Mouse (Mus musculus): ENCODE data around the gene Fgf4. TPM values are rescaled to one million over a fixed set of nuclear protein-coding genes. Genes with fewer than 3 reads are reported as not detected.
A peak's percentile ranks its signal among the peaks of the same experiment; 100 is the strongest.
"Not testable (repeated sequence)": the region's sequence is repeated elsewhere in the genome, so short reads cannot be mapped to it uniquely, and the experiment has no call there.

Gene Fgf4
- polyA plus RNA-seq, 1 experiment from 2014 or later, result not detected

GRCm38 (mm10) chr7:144894191-144894590, 47.0 kb downstream of the Fgf4 start:
- H3K36me3 ChIP-seq (ENCODE audit: control insufficient read depth, insufficient read depth, low read length), result no peaks in the 10 kb centered on the region
- H3K9ac ChIP-seq (ENCODE audit: low read depth, low read length), result peak overlapping the region; percentile 44; the same call in 1 of the 2 replicates
- no peak for ATAC-seq (ENCODE audit: low FRiP score)
- no peak overlapping the region for H3K27ac ChIP-seq (ENCODE audit: low read depth, low read length)
- DNase-seq (ENCODE audit: low spot score), result peak; percentile 76
- 3% methylated on average over 5 of the region's 5 CpGs for WGBS
- H3K4me1 ChIP-seq (replicated peaks; ENCODE audit: control insufficient read depth, insufficient read depth, low read length), result peaks cover 4% of the 10 kb centered on the region; the same call in 1 of the 2 replicates
- no peak overlapping the region for H3K4me3 ChIP-seq (ENCODE audit: low read depth, low read length)
- peaks cover 22% of the 10 kb centered on the region for H3K27me3 ChIP-seq (ENCODE audit: control insufficient read depth, insufficient read depth, low read length)
- H3K4me2 ChIP-seq (replicated peaks; ENCODE audit: low read depth, low read length), result no peak overlapping the region
- H3K9me3 ChIP-seq (ENCODE audit: control insufficient read depth, low read length), result no peaks in the 10 kb centered on the region

GRCm38 (mm10) chr7:144894706-144895105, 47.5 kb downstream of the Fgf4 start:
- peaks cover 4% of the 10 kb centered on the region for H3K4me1 ChIP-seq (replicated peaks; ENCODE audit: control insufficient read depth, insufficient read depth, low read length)
- peak; percentile 54 for DNase-seq (ENCODE audit: low spot score)
- no peaks in the 10 kb centered on the region for H3K36me3 ChIP-seq (ENCODE audit: control insufficient read depth, insufficient read depth, low read length)
- H3K4me2 ChIP-seq (replicated peaks; ENCODE audit: low read depth, low read length), result peak overlapping the region; percentile 34
- ATAC-seq (ENCODE audit: low FRiP score), result peak; percentile 3; the same call in 1 of the 2 replicates
- H3K4me3 ChIP-seq (ENCODE audit: low read depth, low read length), result 0 out of 2 replicates have a peak overlapping the region, but pooled peaks have one; percentile 8
- 4% methylated on average over 4 of the region's 4 CpGs for WGBS
- H3K27me3 ChIP-seq (ENCODE audit: control insufficient read depth, insufficient read depth, low read length), result peaks cover 22% of the 10 kb centered on the region
- peak overlapping the region; percentile 48; the same call in 1 of the 2 replicates for H3K27ac ChIP-seq (ENCODE audit: low read depth, low read length)
- H3K9ac ChIP-seq (ENCODE audit: low read depth, low read length), result no peak overlapping the region
- H3K9me3 ChIP-seq (ENCODE audit: control insufficient read depth, low read length), result no peaks in the 10 kb centered on the region

GRCm38 (mm10) chr7:144895305-144896111, 48.3 kb downstream of the Fgf4 start:
- Histone ChIP-seq H3K36me3 (ENCODE audit: control insufficient read depth, insufficient read depth, low read length) (no peaks in the 10 kb centered on the region), H3K9ac (ENCODE audit: low read depth, low read length) (peak overlapping the region; percentile 65), H3K27ac (ENCODE audit: low read depth, low read length) (peak overlapping the region; percentile 78), H3K4me1 (replicated peaks; ENCODE audit: control insufficient read depth, insufficient read depth, low read length) (peaks cover 4% of the 10 kb centered on the region), H3K4me2 (replicated peaks; ENCODE audit: low read depth, low read length) (peak overlapping the region; percentile 84), H3K4me3 (ENCODE audit: low read depth, low read length) (peak overlapping the region; percentile 49), H3K27me3 (ENCODE audit: control insufficient read depth, insufficient read depth, low read length) (peaks cover 22% of the 10 kb centered on the region), H3K9me3 (ENCODE audit: control insufficient read depth, low read length) (no peaks in the 10 kb centered on the region)
- peak; percentile 86 for DNase-seq (ENCODE audit: low spot score)
- WGBS, result under 1% methylated on average over 37 of the region's 37 CpGs
- ATAC-seq (ENCODE audit: low FRiP score), result peak; percentile 80

- Histone ChIP-seq H3K36me3 (ENCODE audit: control insufficient read depth, insufficient read depth, low read length) (no peaks in the 10 kb centered on the region), H3K4me3 (ENCODE audit: low read depth, low read length) (peak within 1 kb of the TSS; percentile 49), H3K4me2 (replicated peaks; ENCODE audit: low read depth, low read length) (peak within 1 kb of the TSS; percentile 84), H3K27ac (ENCODE audit: low read depth, low read length) (peak within 1 kb of the TSS; percentile 78), H3K4me1 (replicated peaks; ENCODE audit: control insufficient read depth, insufficient read depth, low read length) (peaks cover 4% of the 10 kb centered on the region), H3K9ac (ENCODE audit: low read depth, low read length) (peak within 1 kb of the TSS; percentile 65), H3K27me3 (ENCODE audit: control insufficient read depth, insufficient read depth, low read length) (peaks cover 22% of the 10 kb centered on the region), H3K9me3 (ENCODE audit: control insufficient read depth, low read length) (no peaks in the 10 kb centered on the region)
- ATAC-seq (ENCODE audit: low FRiP score) (peak; percentile 36), DNase-seq (ENCODE audit: low spot score) (peak; percentile 63)
- WGBS, result under 1% methylated on average over 63 of the region's 65 CpGs
Measured at GRCm38 (mm10) chr7:144896294-144897218, 49.4 kb downstream of the Fgf4 start, which contains the start of gene Fgf15. Gene Fgf15 (plus strand): TSS chr7:144896531.

- Histone ChIP-seq H3K4me1 (replicated peaks; ENCODE audit: control insufficient read depth, insufficient read depth, low read length) (peaks cover 4% of the 10 kb centered on the region), H3K9ac (ENCODE audit: low read depth, low read length) (no peak overlapping the region), H3K4me3 (ENCODE audit: low read depth, low read length) (peak overlapping the region; percentile 49), H3K36me3 (ENCODE audit: control insufficient read depth, insufficient read depth, low read length) (no peaks in the 10 kb centered on the region), H3K9me3 (ENCODE audit: control insufficient read depth, low read length) (no peaks in the 10 kb centered on the region), H3K27me3 (ENCODE audit: control insufficient read depth, insufficient read depth, low read length) (peaks cover 22% of the 10 kb centered on the region), H3K27ac (ENCODE audit: low read depth, low read length) (no peak overlapping the region), H3K4me2 (replicated peaks; ENCODE audit: low read depth, low read length) (peak overlapping the region; percentile 84)
- WGBS, result 20% methylated on average over 6 of the region's 6 CpGs
- no peak for DNase-seq (ENCODE audit: low spot score)
- ATAC-seq (ENCODE audit: low FRiP score), result no peak
Measured at GRCm38 (mm10) chr7:144898506-144898905, 51.3 kb downstream of the Fgf4 start.

GRCm38 (mm10) chr7:144905514-144905913, 58.3 kb downstream of the Fgf4 start:
- 91% methylated on average over 3 of the region's 3 CpGs for WGBS
- H3K4me1 ChIP-seq (replicated peaks; ENCODE audit: control insufficient read depth, insufficient read depth, low read length); H3K4me2 ChIP-seq (replicated peaks; ENCODE audit: low read depth, low read length); H3K27me3 ChIP-seq (ENCODE audit: control insufficient read depth, insufficient read depth, low read length); H3K4me3 ChIP-seq (ENCODE audit: low read depth, low read length); H3K9ac ChIP-seq (ENCODE audit: low read depth, low read length); H3K36me3 ChIP-seq (ENCODE audit: control insufficient read depth, insufficient read depth, low read length); ATAC-seq (ENCODE audit: low FRiP score); H3K9me3 ChIP-seq (ENCODE audit: control insufficient read depth, low read length); H3K27ac ChIP-seq (ENCODE audit: low read depth, low read length); DNase-seq (ENCODE audit: low spot score): not testable (repeated sequence)

- peak overlapping the region; percentile 25 for H3K4me2 ChIP-seq (replicated peaks; ENCODE audit: low read depth, low read length)
- ATAC-seq (ENCODE audit: low FRiP score) (peak; percentile 66; the same call in 1 of the 2 replicates), DNase-seq (ENCODE audit: low spot score) (peak; percentile 90)
- no peak overlapping the region for H3K9ac ChIP-seq (ENCODE audit: low read depth, low read length)
- no peak overlapping the region for H3K27ac ChIP-seq (ENCODE audit: low read depth, low read length)
- H3K9me3 ChIP-seq (ENCODE audit: control insufficient read depth, low read length), result no peaks in the 10 kb centered on the region
- H3K27me3 ChIP-seq (ENCODE audit: control insufficient read depth, insufficient read depth, low read length), result no peaks in the 10 kb centered on the region
- 11% methylated on average over 28 of the region's 28 CpGs for WGBS
- no peaks in the 10 kb centered on the region for H3K36me3 ChIP-seq (ENCODE audit: control insufficient read depth, insufficient read depth, low read length)
- H3K4me1 ChIP-seq (replicated peaks; ENCODE audit: control insufficient read depth, insufficient read depth, low read length), result 0 out of 2 replicates have a peak, but pooled peaks cover 2% of the 10 kb centered on the region
- H3K4me3 ChIP-seq (ENCODE audit: low read depth, low read length), result no peak overlapping the region
Measured at GRCm38 (mm10) chr7:144906708-144907397, 59.7 kb downstream of the Fgf4 start.

- no peaks in the 10 kb centered on the region for H3K27me3 ChIP-seq (ENCODE audit: control insufficient read depth, insufficient read depth, low read length)
- H3K36me3 ChIP-seq (ENCODE audit: control insufficient read depth, insufficient read depth, low read length), result no peaks in the 10 kb centered on the region
- H3K4me2 ChIP-seq (replicated peaks; ENCODE audit: low read depth, low read length), result no peak overlapping the region
- 0 out of 2 replicates have a peak, but pooled peaks cover 2% of the 10 kb centered on the region for H3K4me1 ChIP-seq (replicated peaks; ENCODE audit: control insufficient read depth, insufficient read depth, low read length)
- WGBS, result 17% methylated on average over 8 of the region's 8 CpGs
- no peak overlapping the region for H3K4me3 ChIP-seq (ENCODE audit: low read depth, low read length)
- H3K9ac ChIP-seq (ENCODE audit: low read depth, low read length), result no peak overlapping the region
- H3K27ac ChIP-seq (ENCODE audit: low read depth, low read length), result no peak overlapping the region
- DNase-seq (ENCODE audit: low spot score) (peak; percentile 28), ATAC-seq (ENCODE audit: low FRiP score) (no peak)
- H3K9me3 ChIP-seq (ENCODE audit: control insufficient read depth, low read length), result no peaks in the 10 kb centered on the region
Measured at GRCm38 (mm10) chr7:144907793-144908192, 60.6 kb downstream of the Fgf4 start.

Data from hindbrain, embryonic 11.5 days (tissue).